Mouse (Mus musculus) kidney, embryonic 16.5 days (tissue): ENCODE measurements around the gene Reep3. TPM values are rescaled to one million over a fixed set of nuclear protein-coding genes. Genes with fewer than 3 reads are reported as not detected.

ENCODE experiments used
- ATAC-seq: fragments of 200-750 bp; cut with Nextera tagmentation; 2 replicates; pipeline ENCODE4 v1.8.0; 2017; ENCODE audit warnings: moderate TSS enrichment; ENCODE audit not compliant: low FRiP score, low TSS enrichment
- H3K27ac ChIP-seq: fragments of 300-500 bp; sonication (generic); 2 replicates; pipeline ENCODE4 v1.5.1; 2014; ENCODE audit warnings: low read length
- H3K27me3 ChIP-seq: fragments of 300-500 bp; sonication (generic); 2 replicates; pipeline ENCODE4 v1.6.1; 2014; ENCODE audit warnings: low read length, control low read depth, mixed read lengths; ENCODE audit not compliant: insufficient read depth
- H3K36me3 ChIP-seq: fragments of 300-500 bp; sonication (generic); 2 replicates; pipeline ENCODE4 v1.6.1; 2014; ENCODE audit warnings: low read length, control low read depth, mixed read lengths; ENCODE audit not compliant: insufficient read depth
- H3K4me1 ChIP-seq: fragments of 300-500 bp; sonication (generic); 2 replicates; pipeline ENCODE4 v1.6.1; 2014; ENCODE audit warnings: low read length, control low read depth, mixed read lengths; ENCODE audit not compliant: insufficient read depth
- H3K4me2 ChIP-seq: fragments of 300-500 bp; sonication (generic); replicated peaks from 2 replicates; pipeline ENCODE4 v1.6.1; 2014; ENCODE audit warnings: low read depth, low read length
- H3K4me3 ChIP-seq: fragments of 300-500 bp; sonication (generic); 2 replicates; pipeline ENCODE4 v1.5.1; 2014; ENCODE audit warnings: mild to moderate bottlenecking, low read length
- H3K9ac ChIP-seq: fragments of 300-500 bp; sonication (generic); replicated peaks from 2 replicates; pipeline ENCODE4 v1.6.1; 2014; ENCODE audit warnings: low read length
- H3K9me3 ChIP-seq: fragments of 300-500 bp; sonication (generic); 2 replicates; pipeline ENCODE4 v1.6.1; 2016; ENCODE audit warnings: low read length, control low read depth
- WGBS: fragments of 180-500 bp; shearing (Covaris S2); extraction: QIAGEN DNeasy Blood & Tissue Kit; methylation state at CpG from one replicate; pipeline ENCODE4 v1.1.7; 2014; 5-methylcytosine and 5-hydroxymethylcytosine counted together
- polyA plus RNA-seq: library from polyadenylated mRNA; unstranded; fragments of >200 nt; fragmentation: Nextera tagmentation; extraction: Ambion mirVana; gene quantifications from 2 replicates; pipeline ENCODE4 v1.2.1, GENCODE M21; 2015

Reep3 gene
- polyA plus RNA-seq, 1 experiment from 2014 or later, result 41.6 TPM

GRCm38 (mm10) chr10:67058297-67058696 is 38.4 kb downstream of the Reep3 start:
- H3K27ac ChIP-seq, result peak overlapping the region; percentile 33; the same call in 1 of the 2 replicates
- no peak for ATAC-seq
- H3K4me1 ChIP-seq, result peaks cover 26% of the 10 kb centered on the region
- H3K9me3 ChIP-seq, result no peaks in the 10 kb centered on the region
- H3K4me3 ChIP-seq, result no peak overlapping the region
- no peak overlapping the region for H3K9ac ChIP-seq
- no peak overlapping the region for H3K4me2 ChIP-seq
- no peaks in the 10 kb centered on the region for H3K27me3 ChIP-seq
- WGBS, result 54% methylated on average over 7 of the region's 7 CpGs
- no peaks in the 10 kb centered on the region for H3K36me3 ChIP-seq

GRCm38 (mm10) chr10:67057696-67058095 is 39.0 kb downstream of the Reep3 start:
- Histone ChIP-seq H3K36me3 (no peaks in the 10 kb centered on the region), H3K4me1 (peaks cover 32% of the 10 kb centered on the region), H3K4me3 (no peak overlapping the region), H3K9ac (no peak overlapping the region), H3K27ac (no peak overlapping the region), H3K4me2 (no peak overlapping the region), H3K27me3 (no peaks in the 10 kb centered on the region), H3K9me3 (no peaks in the 10 kb centered on the region)
- ATAC-seq, result no peak
- WGBS, result 90% methylated on average over 6 of the region's 6 CpGs

GRCm38 (mm10) chr10:67057208-67057607 is 39.5 kb downstream of the Reep3 start:
- Histone ChIP-seq H3K4me2 (no peak overlapping the region), H3K36me3 (no peaks in the 10 kb centered on the region), H3K9me3 (no peaks in the 10 kb centered on the region), H3K4me1 (peaks cover 37% of the 10 kb centered on the region), H3K27me3 (no peaks in the 10 kb centered on the region), H3K4me3 (no peak overlapping the region), H3K9ac (no peak overlapping the region), H3K27ac (no peak overlapping the region; the same call in 1 of the 2 replicates)
- no peak for ATAC-seq

GRCm38 (mm10) chr10:67055867-67056856 is 40.6 kb downstream of the Reep3 start:
- peaks cover 34% of the 10 kb centered on the region for H3K4me1 ChIP-seq
- no peaks in the 10 kb centered on the region for H3K27me3 ChIP-seq
- ATAC-seq, result no peak; the same call in 1 of the 2 replicates
- WGBS, result 19% methylated on average over 17 of the region's 17 CpGs
- H3K9me3 ChIP-seq, result no peaks in the 10 kb centered on the region
- H3K9ac ChIP-seq, result no peak overlapping the region
- H3K4me3 ChIP-seq, result no peak overlapping the region
- H3K36me3 ChIP-seq, result no peaks in the 10 kb centered on the region
- 0 out of 2 replicates have a peak overlapping the region, but pooled peaks have one; percentile 23 for H3K4me2 ChIP-seq
- peak overlapping the region; percentile 75 for H3K27ac ChIP-seq

GRCm38 (mm10) chr10:67053475-67053874 is 43.3 kb downstream of the Reep3 start:
- no peaks in the 10 kb centered on the region for H3K36me3 ChIP-seq
- H3K4me2 ChIP-seq, result peak overlapping the region; percentile 29
- H3K9me3 ChIP-seq, result no peaks in the 10 kb centered on the region
- peak overlapping the region; percentile 71 for H3K27ac ChIP-seq
- H3K4me1 ChIP-seq, result peaks cover 38% of the 10 kb centered on the region
- WGBS, result 18% methylated on average over 9 of the region's 9 CpGs
- no peak overlapping the region for H3K4me3 ChIP-seq
- peak; percentile 55; the same call in 1 of the 2 replicates for ATAC-seq
- no peaks in the 10 kb centered on the region for H3K27me3 ChIP-seq
- H3K9ac ChIP-seq, result peak overlapping the region; percentile 16; the same call in 1 of the 2 replicates

GRCm38 (mm10) chr10:67052429-67052828 is 44.3 kb downstream of the Reep3 start:
- no peak for ATAC-seq
- peaks cover 43% of the 10 kb centered on the region for H3K4me1 ChIP-seq
- no peak overlapping the region for H3K9ac ChIP-seq
- no peak overlapping the region for H3K4me2 ChIP-seq
- H3K9me3 ChIP-seq, result no peaks in the 10 kb centered on the region
- no peaks in the 10 kb centered on the region for H3K27me3 ChIP-seq
- H3K36me3 ChIP-seq, result no peaks in the 10 kb centered on the region
- WGBS, result 48% methylated on average over 9 of the region's 9 CpGs
- H3K27ac ChIP-seq, result no peak overlapping the region
- H3K4me3 ChIP-seq, result no peak overlapping the region

- H3K4me3 ChIP-seq, result no peak overlapping the region
- 77% methylated on average over 5 of the region's 5 CpGs for WGBS
Observed at GRCm38 (mm10) chr10:67051466-67051865, 45.3 kb downstream of the Reep3 start.

GRCm38 (mm10) chr10:67050766-67051165 is 46.0 kb downstream of the Reep3 start:
- Histone ChIP-seq H3K27me3 (no peaks in the 10 kb centered on the region), H3K9ac (no peak overlapping the region), H3K9me3 (no peaks in the 10 kb centered on the region), H3K4me1 (peaks cover 37% of the 10 kb centered on the region), H3K27ac (no peak overlapping the region), H3K4me3 (no peak overlapping the region), H3K36me3 (no peaks in the 10 kb centered on the region), H3K4me2 (no peak overlapping the region)
- 72% methylated on average over 6 of the region's 7 CpGs for WGBS
- ATAC-seq, result no peak

More at GRCm38 (mm10) chr10:67051466-67051865, 45.3 kb downstream of the Reep3 start:
- no peak for ATAC-seq
- H3K9me3 ChIP-seq, result no peaks in the 10 kb centered on the region
- H3K9ac ChIP-seq, result no peak overlapping the region
- peaks cover 41% of the 10 kb centered on the region for H3K4me1 ChIP-seq
- no peaks in the 10 kb centered on the region for H3K36me3 ChIP-seq
- no peaks in the 10 kb centered on the region for H3K27me3 ChIP-seq
- H3K27ac ChIP-seq, result peak overlapping the region; percentile 43; the same call in 1 of the 2 replicates
- H3K4me2 ChIP-seq, result no peak overlapping the region

- H3K9me3 ChIP-seq, result no peaks in the 10 kb centered on the region
- ATAC-seq, result no peak
- no peak overlapping the region for H3K9ac ChIP-seq
- 91% methylated on average over 7 of the region's 7 CpGs for WGBS
- H3K27me3 ChIP-seq, result no peaks in the 10 kb centered on the region
- H3K27ac ChIP-seq, result no peak overlapping the region
- no peak overlapping the region for H3K4me3 ChIP-seq
- no peaks in the 10 kb centered on the region for H3K36me3 ChIP-seq
- no peak overlapping the region for H3K4me2 ChIP-seq
- peaks cover 33% of the 10 kb centered on the region for H3K4me1 ChIP-seq
Observed at GRCm38 (mm10) chr10:67049621-67050020, 47.1 kb downstream of the Reep3 start.
